Mouse (Mus musculus) MEL (cell line): ENCODE measurements around the gene Ifngr2. TPM values are rescaled to one million over a fixed set of nuclear protein-coding genes. Genes with fewer than 3 reads are reported as not detected.

Experiments used
- DNase-seq: peaks from one replicate; pipeline ENCODE4 v3.0.0; 2011; ENCODE audit warnings: low read depth, low spot score
- H3K27ac ChIP-seq: 2 replicates; pipeline ENCODE4 v1.5.1; 2012; ENCODE audit warnings: low read depth, mild to moderate bottlenecking, control low read depth, low read length, moderate library complexity; ENCODE audit not compliant: control insufficient read depth
- H3K27me3 ChIP-seq, 2 experiments: fragments of 150-350 bp in 1 of 2; sonication (generic) in 1 of 2; 2 replicates each; pipeline ENCODE4 v1.6.1; 2012; ENCODE audit warnings: low read length in 2 of 2, mild to moderate bottlenecking in 2 of 2, improper control_type of control experiment in 1 of 2, moderate library complexity in 1 of 2; ENCODE audit not compliant: insufficient read depth in 2 of 2, control insufficient read depth in 1 of 2
- H3K36me3 ChIP-seq, 2 experiments: 2 replicates each; pipeline ENCODE4 v1.6.1; 2012 to 2014; ENCODE audit warnings: low read length in 2 of 2, improper control_type of control experiment in 1 of 2, inconsistent platforms in 1 of 2, mild to moderate bottlenecking in 1 of 2; ENCODE audit not compliant: insufficient read depth in 2 of 2, control insufficient read depth in 1 of 2
- H3K4me1 ChIP-seq, 2 experiments: fragments of 150-350 bp in 1 of 2; sonication (generic) in 1 of 2; 2 replicates each; pipeline ENCODE4 v1.6.1; 2012; ENCODE audit warnings: low read length in 2 of 2, improper control_type of control experiment in 1 of 2, mild to moderate bottlenecking in 1 of 2; ENCODE audit not compliant: insufficient read depth in 2 of 2, control insufficient read depth in 1 of 2
- H3K4me3 ChIP-seq, 2 experiments: fragments of 150-350 bp in 1 of 2; sonication (generic) in 1 of 2; 2 replicates each; pipeline ENCODE4 v1.5.1; 2012; ENCODE audit warnings: low read depth in 2 of 2, low read length in 2 of 2, mild to moderate bottlenecking in 2 of 2, moderate library complexity in 2 of 2, control low read depth in 1 of 2, improper control_type of control experiment in 1 of 2; ENCODE audit not compliant: control insufficient read depth in 1 of 2, insufficient read depth in 1 of 2
- H3K79me2 ChIP-seq: 2 replicates; pipeline ENCODE4 v1.6.1; 2012; ENCODE audit warnings: mild to moderate bottlenecking, low read length, moderate library complexity; ENCODE audit not compliant: control insufficient read depth, poor library complexity, insufficient read depth
- H3K9ac ChIP-seq: 2 replicates; pipeline ENCODE4 v1.6.1; 2012; ENCODE audit warnings: low read depth, mild to moderate bottlenecking, control low read depth, low read length, moderate library complexity; ENCODE audit not compliant: control insufficient read depth, poor library complexity, severe bottlenecking
- H3K9me3 ChIP-seq: fragments of 150-350 bp; sonication (generic); replicated peaks from 2 replicates; pipeline ENCODE4 v1.6.1; 2012; ENCODE audit warnings: mild to moderate bottlenecking, low read length, improper control_type of control experiment, moderate library complexity; ENCODE audit not compliant: insufficient read depth
- CTCF ChIP-seq, 3 experiments: IDR thresholded peaks in 2 of 3; conservative IDR thresholded peaks in 1 of 3; 2 replicates each; pipeline ENCODE4 v1.5.1; 2011 to 2012; ENCODE audit warnings: low read length in 3 of 3, low read depth in 2 of 3, mild to moderate bottlenecking in 2 of 3, improper control_type of control experiment in 1 of 3, inconsistent platforms in 1 of 3, mixed read lengths in 1 of 3, moderate library complexity in 1 of 3; ENCODE audit not compliant: control insufficient read depth in 1 of 3, insufficient read depth in 1 of 3, poor library complexity in 1 of 3, severe bottlenecking in 1 of 3
- EP300 ChIP-seq, 2 experiments: IDR thresholded peaks; 2 replicates each; pipeline ENCODE4 v1.6.1; 2011; ENCODE audit warnings: improper control_type of control experiment in 2 of 2, low read length in 2 of 2, low read depth in 1 of 2, mild to moderate bottlenecking in 1 of 2
- ETS1 ChIP-seq: IDR thresholded peaks from 2 replicates; pipeline ENCODE4 v1.6.1; 2012; ENCODE audit warnings: low read depth, mild to moderate bottlenecking, inconsistent platforms, low read length, improper control_type of control experiment, moderate library complexity
- JUND ChIP-seq: IDR thresholded peaks from 2 replicates; pipeline ENCODE4 v1.6.1; 2011; ENCODE audit warnings: low read depth, mild to moderate bottlenecking, improper control_type of control experiment, low read length
- KAT2A ChIP-seq: conservative IDR thresholded peaks from 2 replicates; pipeline ENCODE4 v1.6.1; 2012; ENCODE audit warnings: low read depth, low read length, improper control_type of control experiment, inconsistent platforms
- MAX ChIP-seq: IDR thresholded peaks from 2 replicates; pipeline ENCODE4 v1.6.1; 2011; ENCODE audit warnings: low read length, improper control_type of control experiment
- MEF2A ChIP-seq: IDR thresholded peaks from 2 replicates; pipeline ENCODE4 v1.6.1; 2014; ENCODE audit warnings: low read depth, mild to moderate bottlenecking, inconsistent platforms, low read length, improper control_type of control experiment; ENCODE audit not compliant: poor library complexity, insufficient replicate concordance, severe bottlenecking; ENCODE audit errors: extremely low read depth
- MXI1 ChIP-seq: IDR thresholded peaks from 2 replicates; pipeline ENCODE4 v1.6.1; 2011; ENCODE audit warnings: mild to moderate bottlenecking, low read depth, low read length, improper control_type of control experiment
- MYB ChIP-seq: IDR thresholded peaks from 2 replicates; pipeline ENCODE4 v1.6.1; 2011; ENCODE audit warnings: mild to moderate bottlenecking, low read depth, low read length, improper control_type of control experiment
- NRF1 ChIP-seq: IDR thresholded peaks from 2 replicates; pipeline ENCODE4 v1.6.1; 2014; ENCODE audit warnings: low read depth, mild to moderate bottlenecking, inconsistent platforms, low read length, improper control_type of control experiment, moderate library complexity; ENCODE audit not compliant: poor library complexity, insufficient read depth, severe bottlenecking
- POLR2AphosphoS2 ChIP-seq: IDR thresholded peaks from 2 replicates; pipeline ENCODE4 v1.6.1; 2011; ENCODE audit warnings: low read length, improper control_type of control experiment
- RAD21 ChIP-seq: IDR thresholded peaks from 2 replicates; pipeline ENCODE4 v1.6.1; 2011; ENCODE audit warnings: mild to moderate bottlenecking, low read depth, low read length, improper control_type of control experiment
- SMC3 ChIP-seq: IDR thresholded peaks from 2 replicates; pipeline ENCODE4 v1.6.1; 2011; ENCODE audit warnings: low read depth, low read length, improper control_type of control experiment
- TBP ChIP-seq: IDR thresholded peaks from 2 replicates; pipeline ENCODE4 v1.8.0; 2011; ENCODE audit warnings: low read depth, low read length, improper control_type of control experiment
- TCF12 ChIP-seq: IDR thresholded peaks from 2 replicates; pipeline ENCODE4 v1.6.1; 2014; ENCODE audit warnings: low read depth, mild to moderate bottlenecking, inconsistent platforms, low read length, improper control_type of control experiment, moderate library complexity
- USF2 ChIP-seq, 2 experiments: IDR thresholded peaks; 2 replicates each; pipeline ENCODE4 v1.6.1; 2011 to 2012; ENCODE audit warnings: improper control_type of control experiment in 2 of 2, low read length in 2 of 2, borderline replicate concordance in 1 of 2, inconsistent platforms in 1 of 2, low read depth in 1 of 2, mild to moderate bottlenecking in 1 of 2; ENCODE audit not compliant: insufficient read depth in 1 of 2
- ZC3H11A ChIP-seq: IDR thresholded peaks from 2 replicates; pipeline ENCODE4 v1.6.1; 2012; ENCODE audit warnings: low read depth, mild to moderate bottlenecking, inconsistent platforms, low read length, improper control_type of control experiment
- ZMIZ1 ChIP-seq: IDR thresholded peaks from 2 replicates; pipeline ENCODE4 v1.6.1; 2012; ENCODE audit warnings: low read depth, mild to moderate bottlenecking, inconsistent platforms, low read length, improper control_type of control experiment, moderate library complexity
- ZNF384 ChIP-seq: IDR thresholded peaks from 2 replicates; pipeline ENCODE4 v1.6.1; 2012; ENCODE audit warnings: low read depth, mild to moderate bottlenecking, inconsistent platforms, low read length, improper control_type of control experiment
- polyA plus RNA-seq, 2 experiments: library from polyadenylated mRNA; stranded (reverse) in 1 of 2; unstranded in 1 of 2; fragments of >175 nt in 1 of 2; fragments of >200 nt in 1 of 2; gene quantifications; 2 replicates each; pipeline versions ENCODE4 v1.2.1 to v1.2.4; 2012; ENCODE audit warnings: low replicate concordance in 2 of 2, low read depth in 1 of 2; ENCODE audit not compliant: insufficient read length in 2 of 2, insufficient read depth in 1 of 2, missing spikeins in 1 of 2
- total RNA-seq: library from RNA; depleted of rRNA; stranded (reverse); fragments of 300-350 nt; gene quantifications from 2 replicates; pipeline ENCODE4 v1.2.3, GENCODE M21; 2012

The Ifngr2 gene
- total and polyA plus RNA-seq, 3 experiments: 2.8 to 11.0 TPM; not detected in 1

DNA sequence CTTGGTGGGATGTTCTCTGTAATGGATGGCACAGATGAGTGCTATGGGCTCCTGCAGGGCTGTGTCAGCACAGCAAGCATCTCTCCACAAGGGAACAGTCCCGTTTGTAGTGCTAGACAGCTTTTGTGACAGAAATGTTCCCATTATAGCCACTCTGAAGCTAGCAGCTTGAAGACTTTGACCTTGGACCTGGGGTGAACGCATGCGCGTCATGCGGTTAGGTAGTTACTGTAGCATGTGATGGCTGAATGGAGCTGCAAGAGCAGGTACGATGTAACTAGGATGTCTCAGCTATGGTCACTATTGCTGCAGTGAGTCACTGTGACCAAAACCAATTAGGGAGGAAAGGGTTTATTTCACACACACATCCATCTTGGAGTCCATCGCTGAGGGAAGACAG is 48.8 kb upstream of the Ifngr2 start:
- Histone ChIP-seq H3K4me1 (no peaks in the 10 kb centered on the region), H3K79me2 (no peaks in the 10 kb centered on the region), H3K9me3 (no peaks in the 10 kb centered on the region), H3K36me3 (peaks cover 0 to 4% of the 10 kb centered on the region in 2 experiments; a peak in 3 of 4 replicates), H3K4me3 (no peak overlapping the region), H3K27ac (no peak overlapping the region), H3K27me3 (no peaks in the 10 kb centered on the region), H3K9ac (no peak overlapping the region)
- TF ChIP-seq RAD21 (no peak), TCF12 (no peak), SMC3 (no peak), NRF1 (no peak), ZNF384 (no peak), CTCF (IDR thresholded peaks at IDR 0.05 in 2 of 3, conservative IDR thresholded peaks at IDR 0.05 in 1 of 3; ENCODE audit: control insufficient read depth in 1 of 3, insufficient read depth in 1 of 3, low read depth in 2 of 3, low read length in 3 of 3, poor library complexity in 1 of 3, severe bottlenecking in 1 of 3) (no peak), EP300 (IDR thresholded peaks at IDR 0.05; ENCODE audit: low read depth in 1 of 2, low read length in 2 of 2) (no peak), KAT2A (no peak), MXI1 (no peak), ZMIZ1 (no peak), TBP (no peak), JUND (no peak), MEF2A (no peak), ETS1 (no peak)
- DNase-seq: no peak

DNA sequence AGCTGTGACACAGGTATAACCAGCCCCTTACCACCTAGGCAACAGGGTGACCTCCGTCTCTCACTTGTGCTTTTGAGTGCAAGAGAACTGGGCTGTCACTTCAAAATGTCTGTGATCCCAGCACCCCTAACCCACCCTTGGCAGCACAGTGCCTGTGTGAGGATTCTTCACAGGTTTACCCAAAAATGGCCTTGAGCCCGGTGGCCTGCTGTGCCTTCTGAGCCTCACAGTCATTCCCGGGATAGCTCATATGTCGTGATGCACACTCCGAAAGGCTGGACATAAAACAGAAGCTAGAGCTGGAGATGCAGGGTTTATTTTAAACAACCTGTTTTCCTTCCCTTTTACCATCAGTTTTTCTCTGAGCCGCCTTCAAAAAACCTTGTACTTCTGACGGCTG is 42.2 kb upstream of the Ifngr2 start:
- H3K27ac ChIP-seq: no peak overlapping the region
- no peak for TF ChIP-seq MYB
- no peak for TF ChIP-seq MXI1
- no peak for TF ChIP-seq ZNF384
- TF ChIP-seq EP300 (IDR thresholded peaks at IDR 0.05; ENCODE audit: low read depth in 1 of 2, low read length in 2 of 2): no peak
- TF ChIP-seq POLR2AphosphoS2: no peak
- TF ChIP-seq ZC3H11A: no peak
- no peak for TF ChIP-seq CTCF (IDR thresholded peaks at IDR 0.05 in 2 of 3, conservative IDR thresholded peaks at IDR 0.05 in 1 of 3; ENCODE audit: control insufficient read depth in 1 of 3, insufficient read depth in 1 of 3, low read depth in 2 of 3, low read length in 3 of 3, poor library complexity in 1 of 3, severe bottlenecking in 1 of 3)
- no peak for TF ChIP-seq USF2 (IDR thresholded peaks at IDR 0.05; ENCODE audit: borderline replicate concordance in 1 of 2, insufficient read depth in 1 of 2, low read depth in 1 of 2, low read length in 2 of 2)
- no peak for TF ChIP-seq MAX
- TF ChIP-seq, all 39 proteins: peak for 0
- H3K79me2 ChIP-seq: no peaks in the 10 kb centered on the region
- no peak overlapping the region for H3K9ac ChIP-seq
- DNase-seq: no peak
- no peaks in the 10 kb centered on the region for H3K27me3 ChIP-seq
- H3K4me3 ChIP-seq: no peak overlapping the region
- H3K36me3 ChIP-seq: peaks cover 0 to 2% of the 10 kb centered on the region in 2 experiments; a peak in 2 of 4 replicates
- no peaks in the 10 kb centered on the region for H3K4me1 ChIP-seq
- H3K9me3 ChIP-seq: no peaks in the 10 kb centered on the region
